Mouse (Mus musculus) thymus, adult 2 months (tissue): ENCODE data around the gene Mark3.

Source experiments
- CTCF ChIP-seq: fragments of 200-500 bp; IDR thresholded peaks from 2 replicates; pipeline ENCODE4 v1.5.1; 2012; ENCODE audit warnings: mild to moderate bottlenecking, control low read depth, low read length, moderate library complexity, borderline replicate concordance; ENCODE audit not compliant: control insufficient read depth, poor library complexity, insufficient read depth; ENCODE audit errors: extremely low read depth
- POLR2A ChIP-seq: fragments of 200-500 bp; IDR thresholded peaks from 2 replicates; pipeline ENCODE4 v1.6.1; 2012; ENCODE audit warnings: mild to moderate bottlenecking, low read length, control low read depth, moderate library complexity; ENCODE audit not compliant: control insufficient read depth, poor library complexity, insufficient read depth; ENCODE audit errors: extremely low read depth

GRCm38 (mm10) chr12:111670976-111671375 lies 96.7 kb downstream of the Mark3 start:
- TF ChIP-seq POLR2A (no peak), CTCF (no peak)
